Mouse (Mus musculus) thymus, adult 2 months (tissue): ENCODE results near the gene B4galt2.

Source experiments
- CTCF ChIP-seq: fragments of 200-500 bp; IDR thresholded peaks from 2 replicates; pipeline ENCODE4 v1.5.1; 2012; ENCODE audit warnings: mild to moderate bottlenecking, control low read depth, low read length, moderate library complexity, borderline replicate concordance; ENCODE audit not compliant: control insufficient read depth, poor library complexity, insufficient read depth; ENCODE audit errors: extremely low read depth
- POLR2A ChIP-seq: fragments of 200-500 bp; IDR thresholded peaks from 2 replicates; pipeline ENCODE4 v1.6.1; 2012; ENCODE audit warnings: mild to moderate bottlenecking, low read length, control low read depth, moderate library complexity; ENCODE audit not compliant: control insufficient read depth, poor library complexity, insufficient read depth; ENCODE audit errors: extremely low read depth

- no peak for TF ChIP-seq CTCF
- no peak for TF ChIP-seq POLR2A
Measured at GRCm38 (mm10) chr4:117867000-117867399, 16.3 kb downstream of the B4galt2 start.
